Mouse (Mus musculus) myocyte (in vitro differentiated cells): Measurements from ENCODE around the gene Lancl3.

ENCODE experiments used
- CEBPB ChIP-seq: IDR thresholded peaks from 2 replicates; pipeline ENCODE4 v1.6.1; 2011; ENCODE audit warnings: mild to moderate bottlenecking, moderate library complexity; ENCODE audit not compliant: poor library complexity, insufficient read depth, severe bottlenecking
- E2F4 ChIP-seq: IDR thresholded peaks from one replicate; pipeline ENCODE4 v1.6.1; 2011; ENCODE audit warnings: mild to moderate bottlenecking, control low read depth, moderate library complexity; ENCODE audit not compliant: insufficient read depth
- MAX ChIP-seq: IDR thresholded peaks from one replicate; pipeline ENCODE4 v1.6.1; 2011; ENCODE audit warnings: low read depth, mild to moderate bottlenecking, control low read depth
- MYOD1 ChIP-seq, 3 experiments: IDR thresholded peaks; one replicate each; pipeline ENCODE4 v1.6.1; 2011; ENCODE audit warnings: control low read depth in 2 of 3, low read depth in 2 of 3, mild to moderate bottlenecking in 2 of 3, moderate library complexity in 1 of 3; ENCODE audit not compliant: insufficient read length in 2 of 3, control insufficient read depth in 1 of 3
- POLR2A ChIP-seq: IDR thresholded peaks from one replicate; pipeline ENCODE4 v1.6.1; 2011; ENCODE audit warnings: low read depth, mild to moderate bottlenecking, control low read depth, moderate library complexity; ENCODE audit not compliant: insufficient read length
- POLR2AphosphoS2 ChIP-seq: IDR thresholded peaks from one replicate; pipeline ENCODE4 v1.6.1; 2011; ENCODE audit warnings: low read depth, control low read depth; ENCODE audit not compliant: insufficient read length
- REST ChIP-seq: IDR thresholded peaks from one replicate; pipeline ENCODE4 v1.6.1; 2011; ENCODE audit warnings: mild to moderate bottlenecking, control low read depth, moderate library complexity; ENCODE audit not compliant: insufficient read depth, insufficient read length
- TCF12 ChIP-seq: IDR thresholded peaks from one replicate; pipeline ENCODE4 v1.6.1; 2011; ENCODE audit warnings: mild to moderate bottlenecking, control low read depth; ENCODE audit not compliant: poor library complexity, insufficient read depth, severe bottlenecking
- USF1 ChIP-seq: IDR thresholded peaks from one replicate; pipeline ENCODE4 v1.6.1; 2011; ENCODE audit warnings: low read depth, mild to moderate bottlenecking, control low read depth, moderate library complexity

- TF ChIP-seq E2F4: no peak
- no peak for TF ChIP-seq MAX
- TF ChIP-seq POLR2A: peak; percentile 33
- TF ChIP-seq USF1: no peak
- no peak for TF ChIP-seq POLR2AphosphoS2
- TF ChIP-seq TCF12: no peak
- no peak for TF ChIP-seq REST
- no peak for TF ChIP-seq MYOD1 (IDR thresholded peaks at IDR 0.05; ENCODE audit: control insufficient read depth in 1 of 3, insufficient read length in 2 of 3, low read depth in 2 of 3)
- TF ChIP-seq CEBPB: no peak
These were observed at the start of gene Lancl3 for GRCm38 (mm10) chrX:9199761-9200371.
